Mouse (Mus musculus) bone marrow, adult 2 months (tissue): ENCODE results near the gene 4930555G01Rik. TPM values are rescaled to one million over a fixed set of nuclear protein-coding genes. Genes with fewer than 3 reads are reported as not detected.
"Not testable (repeated sequence)": the region's sequence is repeated elsewhere in the genome, so short reads cannot be mapped to it uniquely, and the experiment has no call there.

Experiments
- H3K27ac ChIP-seq: fragments of 200-500 bp; 2 replicates; pipeline ENCODE4 v1.5.1; 2012; ENCODE audit warnings: low read depth, mild to moderate bottlenecking, control low read depth, inconsistent platforms, low read length; ENCODE audit not compliant: control insufficient read depth, poor library complexity, insufficient read depth
- H3K4me1 ChIP-seq: fragments of 200-500 bp; 2 replicates; pipeline ENCODE4 v1.6.1; 2011; ENCODE audit warnings: low read length; ENCODE audit not compliant: control insufficient read depth, insufficient read depth
- H3K4me3 ChIP-seq: fragments of 200-500 bp; replicated peaks from 2 replicates; pipeline ENCODE3; 2011; ENCODE audit warnings: mild to moderate bottlenecking, low read depth, low read length, control low read depth; ENCODE audit not compliant: control insufficient read depth
- WGBS: fragments of 180-500 bp; shearing (Covaris S2); methylation state at CpG from one replicate; pipeline ENCODE4 v1.1.7; 2018; 5-methylcytosine and 5-hydroxymethylcytosine counted together
- polyA plus RNA-seq: library from polyadenylated mRNA; stranded (reverse); fragments of >200 nt; gene quantifications from 2 replicates; pipeline ENCODE4 v1.2.4, GENCODE M21; 2011; ENCODE audit warnings: low replicate concordance; ENCODE audit not compliant: missing spikeins, insufficient read depth, insufficient read length

4930555G01Rik gene
- not detected in 2 replicates for polyA plus RNA-seq

DNA sequence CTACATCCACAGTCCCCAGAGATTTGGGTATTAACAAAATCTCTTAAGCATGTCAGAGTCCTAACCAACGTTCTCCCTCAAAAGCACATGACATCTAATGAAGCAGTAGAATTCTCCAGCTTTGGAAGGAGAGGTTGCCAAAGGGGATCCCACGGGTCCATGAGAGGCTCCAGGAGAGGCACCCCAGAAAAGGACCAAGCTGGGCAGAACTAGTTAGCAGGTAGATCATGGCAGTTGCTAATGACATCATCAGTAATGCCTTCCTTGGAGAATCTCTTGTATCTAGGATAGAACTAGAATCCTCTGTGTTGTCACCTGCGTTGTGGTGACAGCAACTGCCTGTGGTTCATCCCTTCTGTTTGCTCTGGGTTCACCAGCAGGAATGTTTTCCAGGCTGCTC is at the start of gene 4930555G01Rik:
4930555G01Rik (plus strand) TSS at position 301 of the 400 bp plus-strand sequence.
- no CpG with 5 or more reads among the region's 3 CpGs for WGBS
- not testable (repeated sequence) for H3K4me3 ChIP-seq, H3K4me1 ChIP-seq, H3K27ac ChIP-seq

DNA sequence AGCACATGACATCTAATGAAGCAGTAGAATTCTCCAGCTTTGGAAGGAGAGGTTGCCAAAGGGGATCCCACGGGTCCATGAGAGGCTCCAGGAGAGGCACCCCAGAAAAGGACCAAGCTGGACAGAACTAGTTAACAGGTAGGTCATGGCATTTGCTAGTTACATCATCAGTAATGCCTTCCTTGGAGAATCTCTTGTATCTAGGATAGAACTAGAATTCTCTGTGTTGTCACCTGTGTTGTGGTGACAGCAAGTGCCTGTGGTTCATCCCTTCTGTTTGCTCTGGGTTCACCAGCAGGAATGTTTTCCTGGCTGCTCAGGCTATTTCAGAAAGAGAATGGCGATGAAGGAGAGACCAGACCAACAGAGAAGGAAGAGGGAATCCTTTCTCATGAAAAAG is 34.8 kb upstream of the 4930555G01Rik start, which contains the start of gene Gm3298:
Gm3298 (plus strand) TSS at position 301 of the 400 bp plus-strand sequence.
- H3K4me3 ChIP-seq, H3K27ac ChIP-seq, H3K4me1 ChIP-seq: not testable (repeated sequence)
- WGBS: 62% methylated on average over 1 of the region's 2 CpGs

DNA sequence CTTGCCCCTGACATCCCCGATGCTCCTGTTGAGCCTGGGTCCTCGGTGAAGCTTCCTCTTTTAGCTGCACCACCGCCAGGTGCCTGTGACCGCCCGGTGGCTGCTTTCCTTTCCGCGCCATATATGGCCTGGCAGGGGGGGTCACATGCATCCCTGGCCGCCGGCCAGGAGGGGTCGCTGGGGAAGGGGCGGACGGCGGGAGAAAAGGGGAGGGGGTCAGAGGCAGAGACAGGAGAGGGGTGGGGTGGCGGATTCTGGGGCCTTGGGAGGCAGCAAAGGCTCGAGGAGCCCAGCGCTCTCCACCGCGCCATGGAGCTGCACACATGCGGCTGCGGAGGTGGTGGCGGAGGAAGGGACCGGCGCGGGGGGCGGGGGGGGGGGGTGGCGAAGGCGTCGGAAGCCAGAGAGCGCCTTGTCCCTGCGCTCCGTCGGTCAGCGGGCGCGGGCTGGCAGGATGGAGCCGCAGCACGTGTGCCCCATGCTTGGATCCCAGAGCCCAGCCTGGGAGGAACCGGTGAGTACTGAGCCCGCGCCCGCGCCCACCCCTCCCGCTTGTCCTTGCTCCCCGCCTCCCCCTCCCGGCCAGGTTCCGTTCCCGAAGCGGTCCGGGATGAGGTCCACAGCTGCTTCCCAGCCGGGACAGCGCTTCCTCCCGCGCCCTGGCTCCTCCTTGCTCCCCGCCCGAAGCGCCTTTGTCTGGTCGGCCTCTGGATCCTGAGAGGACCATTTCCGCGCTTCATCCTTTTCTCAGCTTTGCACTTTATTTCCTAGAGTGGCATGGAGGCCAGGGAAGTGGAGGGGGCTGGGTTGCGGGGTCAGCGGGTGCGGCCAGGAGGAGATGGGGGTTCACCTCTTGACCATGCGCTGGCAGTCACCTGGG is 20.4 kb downstream of the 4930555G01Rik start, which contains the start of gene Gm8281:
Gm8281 (plus strand) TSS at position 430 of the 880 bp plus-strand sequence.
- WGBS: 7% methylated on average over 34 of the region's 63 CpGs
- H3K27ac ChIP-seq, H3K4me3 ChIP-seq, H3K4me1 ChIP-seq: not testable (repeated sequence)

Other genes starting within 250 kb of the 4930555G01Rik start
- gene Gm3269, start 212.5 kb upstream of the 4930555G01Rik start, polyA plus RNA-seq: not detected in 2 replicates
- gene Gm3264, start 195.1 kb upstream of the 4930555G01Rik start, polyA plus RNA-seq: not detected in 2 replicates
- gene Gm3278, start 158.2 kb upstream of the 4930555G01Rik start, polyA plus RNA-seq: not detected in 2 replicates
- gene Gm8297, start 66.7 kb upstream of the 4930555G01Rik start, polyA plus RNA-seq: not detected in 2 replicates
- not detected in 2 replicates for gene Gm3298, start 34.7 kb upstream of the 4930555G01Rik start, polyA plus RNA-seq
- not detected in 2 replicates for gene Gm8281, start 20.4 kb downstream of the 4930555G01Rik start, polyA plus RNA-seq
- not detected in 2 replicates for gene Gm8279, start 80.9 kb downstream of the 4930555G01Rik start, polyA plus RNA-seq
- not detected in 2 replicates for gene Gm3317, start 113.9 kb downstream of the 4930555G01Rik start, polyA plus RNA-seq
- not detected in 2 replicates for gene Gm8271, start 135.2 kb downstream of the 4930555G01Rik start, polyA plus RNA-seq
- not detected in 2 replicates for gene Gm3526, start 210.0 kb downstream of the 4930555G01Rik start, polyA plus RNA-seq